Mouse (Mus musculus): ENCODE measurements around the gene Col8a1. TPM values are rescaled to one million over a fixed set of nuclear protein-coding genes. Genes with fewer than 3 reads are reported as not detected.

Col8a1 gene
- 7.0 and 9.3 TPM in 2 replicates for polyA plus RNA-seq (2016; fragmentation: Nextera tagmentation; extraction: Ambion mirVana)

- Histone ChIP-seq H3K9me3 (no peaks in the 10 kb centered on the region), H3K4me2 (peak within 1 kb of the TSS; percentile 70), H3K4me1 (peaks cover 14% of the 10 kb centered on the region), H3K27ac (no peak within 1 kb of the TSS), H3K27me3 (peaks cover 4% of the 10 kb centered on the region; the same call in 1 of the 2 replicates), H3K9ac (peak within 1 kb of the TSS; percentile 44), H3K4me3 (replicated peaks) (peak within 1 kb of the TSS; percentile 40), H3K36me3 (replicated peaks) (no peaks in the 10 kb centered on the region)
- 3% methylated on average over 19 of the region's 19 CpGs for WGBS
- peak; percentile 43; the same call in 1 of the 2 replicates for ATAC-seq (ENCODE audit: low FRiP score)
These were observed at the start of gene Col8a1 for GRCm38 (mm10) chr16:57754526-57755125. Col8a1 (minus strand) TSS chr16:57754737.

- Histone ChIP-seq H3K9me3 (no peaks in the 10 kb centered on the region), H3K4me1 (peaks cover 3% of the 10 kb centered on the region; the same call in 1 of the 2 replicates), H3K4me2 (no peak overlapping the region), H3K27me3 (no peaks in the 10 kb centered on the region), H3K36me3 (replicated peaks) (no peaks in the 10 kb centered on the region), H3K4me3 (replicated peaks) (no peak overlapping the region), H3K9ac (no peak overlapping the region), H3K27ac (no peak overlapping the region)
- ATAC-seq (ENCODE audit: low FRiP score): no peak
- WGBS: 96% methylated on average over 2 of the region's 2 CpGs
These were observed 47.3 kb upstream of the Col8a1 start for GRCm38 (mm10) chr16:57801886-57802285.

- no peak overlapping the region for H3K4me3 ChIP-seq (replicated peaks)
- no peak overlapping the region for H3K9ac ChIP-seq
- WGBS: 64% methylated on average over 6 of the region's 6 CpGs
- no peak overlapping the region for H3K27ac ChIP-seq
- no peaks in the 10 kb centered on the region for H3K36me3 ChIP-seq (replicated peaks)
- H3K27me3 ChIP-seq: no peaks in the 10 kb centered on the region
- no peak for ATAC-seq (ENCODE audit: low FRiP score)
- H3K4me2 ChIP-seq: no peak overlapping the region
- no peaks in the 10 kb centered on the region for H3K9me3 ChIP-seq
- no peaks in the 10 kb centered on the region for H3K4me1 ChIP-seq
These were observed 41.8 kb upstream of the Col8a1 start for GRCm38 (mm10) chr16:57796321-57796720.

GRCm38 (mm10) chr16:57779011-57779410 is 24.5 kb upstream of the Col8a1 start:
- no peaks in the 10 kb centered on the region for H3K9me3 ChIP-seq
- no peak overlapping the region for H3K27ac ChIP-seq
- no peak overlapping the region for H3K4me3 ChIP-seq (replicated peaks)
- H3K9ac ChIP-seq: no peak overlapping the region
- H3K36me3 ChIP-seq (replicated peaks): no peaks in the 10 kb centered on the region
- H3K27me3 ChIP-seq: no peaks in the 10 kb centered on the region
- H3K4me2 ChIP-seq: no peak overlapping the region
- no peak for ATAC-seq (ENCODE audit: low FRiP score)
- H3K4me1 ChIP-seq: no peaks in the 10 kb centered on the region

GRCm38 (mm10) chr16:57765615-57766014 is 11.1 kb upstream of the Col8a1 start:
- no peaks in the 10 kb centered on the region for H3K4me1 ChIP-seq
- no peaks in the 10 kb centered on the region for H3K36me3 ChIP-seq (replicated peaks)
- WGBS: 92% methylated on average over 3 of the region's 3 CpGs
- no peak overlapping the region for H3K4me2 ChIP-seq
- no peak overlapping the region for H3K27ac ChIP-seq
- H3K9me3 ChIP-seq: no peaks in the 10 kb centered on the region
- H3K9ac ChIP-seq: no peak overlapping the region
- no peak for ATAC-seq (ENCODE audit: low FRiP score)
- no peaks in the 10 kb centered on the region for H3K27me3 ChIP-seq
- H3K4me3 ChIP-seq (replicated peaks): no peak overlapping the region

GRCm38 (mm10) chr16:57759862-57760261 is 5.3 kb upstream of the Col8a1 start:
- Histone ChIP-seq H3K4me1 (peaks cover 7% of the 10 kb centered on the region), H3K4me2 (no peak overlapping the region), H3K4me3 (replicated peaks) (no peak overlapping the region), H3K27ac (no peak overlapping the region), H3K9me3 (no peaks in the 10 kb centered on the region), H3K9ac (no peak overlapping the region), H3K27me3 (peaks cover 4% of the 10 kb centered on the region; the same call in 1 of the 2 replicates), H3K36me3 (replicated peaks) (no peaks in the 10 kb centered on the region)
- 83% methylated on average over 2 of the region's 2 CpGs for WGBS
- ATAC-seq (ENCODE audit: low FRiP score): no peak

- ATAC-seq (ENCODE audit: low FRiP score): no peak
- peak overlapping the region; percentile 70 for H3K4me2 ChIP-seq
These were observed 1.2 kb upstream of the Col8a1 start for GRCm38 (mm10) chr16:57755708-57756107.

GRCm38 (mm10) chr16:57755241-57755640 is 704 bp upstream of the Col8a1 start:
- H3K4me2 ChIP-seq: peak overlapping the region; percentile 70
- no peaks in the 10 kb centered on the region for H3K9me3 ChIP-seq
- H3K4me3 ChIP-seq (replicated peaks): peak overlapping the region; percentile 40
- peak overlapping the region; percentile 44 for H3K9ac ChIP-seq
- no peaks in the 10 kb centered on the region for H3K36me3 ChIP-seq (replicated peaks)
- ATAC-seq (ENCODE audit: low FRiP score): peak; percentile 78
- peaks cover 4% of the 10 kb centered on the region; the same call in 1 of the 2 replicates for H3K27me3 ChIP-seq
- WGBS: 25% methylated on average over 12 of the region's 12 CpGs
- H3K27ac ChIP-seq: no peak overlapping the region
- peaks cover 14% of the 10 kb centered on the region for H3K4me1 ChIP-seq

More at GRCm38 (mm10) chr16:57755708-57756107, 1.2 kb upstream of the Col8a1 start:
- no peaks in the 10 kb centered on the region for H3K36me3 ChIP-seq (replicated peaks)
- no peak overlapping the region for H3K9ac ChIP-seq
- no peak overlapping the region for H3K27ac ChIP-seq
- H3K9me3 ChIP-seq: no peaks in the 10 kb centered on the region
- H3K4me1 ChIP-seq: peaks cover 14% of the 10 kb centered on the region
- peaks cover 4% of the 10 kb centered on the region; the same call in 1 of the 2 replicates for H3K27me3 ChIP-seq
- H3K4me3 ChIP-seq (replicated peaks): no peak overlapping the region; the same call in 1 of the 2 replicates
- 30% methylated on average over 5 of the region's 5 CpGs for WGBS

- peaks cover 14% of the 10 kb centered on the region for H3K4me1 ChIP-seq
- H3K4me2 ChIP-seq: no peak overlapping the region
- H3K27me3 ChIP-seq: peaks cover 4% of the 10 kb centered on the region; the same call in 1 of the 2 replicates
- no peaks in the 10 kb centered on the region for H3K9me3 ChIP-seq
- ATAC-seq (ENCODE audit: low FRiP score): no peak
- H3K4me3 ChIP-seq (replicated peaks): no peak overlapping the region
- H3K27ac ChIP-seq: no peak overlapping the region
- WGBS: 62% methylated on average over 10 of the region's 10 CpGs
- H3K9ac ChIP-seq: no peak overlapping the region
- H3K36me3 ChIP-seq (replicated peaks): no peaks in the 10 kb centered on the region
These were observed 827 bp downstream of the Col8a1 start for GRCm38 (mm10) chr16:57753539-57754280.

GRCm38 (mm10) chr16:57750549-57750948 is 4.0 kb downstream of the Col8a1 start:
- no peak overlapping the region for H3K9ac ChIP-seq
- WGBS: 53% methylated on average over 2 of the region's 2 CpGs
- ATAC-seq (ENCODE audit: low FRiP score): no peak
- no peak overlapping the region for H3K4me3 ChIP-seq (replicated peaks)
- no peaks in the 10 kb centered on the region for H3K9me3 ChIP-seq
- no peak overlapping the region for H3K27ac ChIP-seq
- H3K4me1 ChIP-seq: peaks cover 13% of the 10 kb centered on the region
- no peaks in the 10 kb centered on the region for H3K36me3 ChIP-seq (replicated peaks)
- H3K4me2 ChIP-seq: no peak overlapping the region
- H3K27me3 ChIP-seq: no peaks in the 10 kb centered on the region

GRCm38 (mm10) chr16:57748093-57748492 is 6.4 kb downstream of the Col8a1 start:
- no peak for ATAC-seq (ENCODE audit: low FRiP score)
- WGBS: 78% methylated on average over 3 of the region's 3 CpGs
- H3K27ac ChIP-seq: no peak overlapping the region
- no peaks in the 10 kb centered on the region for H3K27me3 ChIP-seq
- no peak overlapping the region for H3K9ac ChIP-seq
- H3K4me2 ChIP-seq: no peak overlapping the region
- H3K9me3 ChIP-seq: no peaks in the 10 kb centered on the region
- no peak overlapping the region for H3K4me3 ChIP-seq (replicated peaks)
- H3K4me1 ChIP-seq: no peaks in the 10 kb centered on the region
- H3K36me3 ChIP-seq (replicated peaks): no peaks in the 10 kb centered on the region

- WGBS: 79% methylated on average over 2 of the region's 2 CpGs
- Histone ChIP-seq H3K4me3 (replicated peaks) (no peak overlapping the region), H3K27ac (no peak overlapping the region), H3K4me2 (no peak overlapping the region), H3K9me3 (no peaks in the 10 kb centered on the region), H3K9ac (no peak overlapping the region), H3K4me1 (no peaks in the 10 kb centered on the region), H3K36me3 (replicated peaks) (no peaks in the 10 kb centered on the region), H3K27me3 (no peaks in the 10 kb centered on the region)
- no peak for ATAC-seq (ENCODE audit: low FRiP score)
These were observed 7.0 kb downstream of the Col8a1 start for GRCm38 (mm10) chr16:57747357-57748056.

Data from forebrain, embryonic 12.5 days (tissue).